Mouse (Mus musculus) gastrocnemius, adult 2 months (tissue): ENCODE measurements around the gene Mrtfa. TPM values are rescaled to one million over a fixed set of nuclear protein-coding genes. Genes with fewer than 3 reads are reported as not detected.
A peak's percentile ranks its signal among the peaks of the same experiment; 100 is the strongest.

Experiments used
- DNase-seq: peaks from one replicate; pipeline ENCODE4 v3.0.0; 2022
- H3K27ac ChIP-seq: fragments of 200-600 bp; 2 replicates; pipeline ENCODE4 v1.8.1; 2022; ENCODE audit warnings: mild to moderate bottlenecking
- H3K4me3 ChIP-seq: fragments of 200-600 bp; 2 replicates; pipeline ENCODE4 v1.8.1; 2022; ENCODE audit warnings: mild to moderate bottlenecking, moderate library complexity
- CTCF ChIP-seq: fragments of 200-600 bp; IDR thresholded peaks from 2 replicates; pipeline ENCODE4 v1.8.1; 2022; ENCODE audit warnings: antibody characterized with exemption, mild to moderate bottlenecking, moderate library complexity
- intact Hi-C: fragments of 180-260 bp; cut with DNase I; formaldehyde crosslinking; loops from one replicate; pipeline ENCODE4 v1.15.1; 2025
- total RNA-seq, 2 experiments: library from RNA; stranded (reverse); gene quantifications; 2 replicates each; pipeline ENCODE4 v1.2.3; 2021

Gene Mrtfa
- total RNA-seq, 2 experiments from 2014 or later, result 18.8 to 28.1 TPM

- TF ChIP-seq CTCF, result peak; percentile 76
- Histone ChIP-seq H3K27ac (peak overlapping the region; percentile 81), H3K4me3 (peak overlapping the region; percentile 40)
- intact Hi-C loops, result loop anchor here (2.0 kb wide), 1 partner anchor 22 kb away; no protein-coding TSS in a partner anchor
- peak; percentile 85 for DNase-seq
These were observed 148.2 kb downstream of the Mrtfa start for GRCm38 (mm10) chr15:81042276-81042931.

- Histone ChIP-seq H3K4me3 (no peak overlapping the region), H3K27ac (peak overlapping the region; percentile 81)
- no peak for TF ChIP-seq CTCF
- intact Hi-C loops, result loop anchor here (2.0 kb wide), 1 partner anchor 23 kb away; no protein-coding TSS in a partner anchor
- DNase-seq, result no peak
These were observed 148.8 kb downstream of the Mrtfa start for GRCm38 (mm10) chr15:81041767-81042166.

GRCm38 (mm10) chr15:81038419-81038818, 152.1 kb downstream of the Mrtfa start:
- peak overlapping the region; percentile 54 for H3K27ac ChIP-seq
- no peak for DNase-seq
- TF ChIP-seq CTCF, result no peak
- intact Hi-C loops, result no loop called here
- H3K4me3 ChIP-seq, result no peak overlapping the region

DNA sequence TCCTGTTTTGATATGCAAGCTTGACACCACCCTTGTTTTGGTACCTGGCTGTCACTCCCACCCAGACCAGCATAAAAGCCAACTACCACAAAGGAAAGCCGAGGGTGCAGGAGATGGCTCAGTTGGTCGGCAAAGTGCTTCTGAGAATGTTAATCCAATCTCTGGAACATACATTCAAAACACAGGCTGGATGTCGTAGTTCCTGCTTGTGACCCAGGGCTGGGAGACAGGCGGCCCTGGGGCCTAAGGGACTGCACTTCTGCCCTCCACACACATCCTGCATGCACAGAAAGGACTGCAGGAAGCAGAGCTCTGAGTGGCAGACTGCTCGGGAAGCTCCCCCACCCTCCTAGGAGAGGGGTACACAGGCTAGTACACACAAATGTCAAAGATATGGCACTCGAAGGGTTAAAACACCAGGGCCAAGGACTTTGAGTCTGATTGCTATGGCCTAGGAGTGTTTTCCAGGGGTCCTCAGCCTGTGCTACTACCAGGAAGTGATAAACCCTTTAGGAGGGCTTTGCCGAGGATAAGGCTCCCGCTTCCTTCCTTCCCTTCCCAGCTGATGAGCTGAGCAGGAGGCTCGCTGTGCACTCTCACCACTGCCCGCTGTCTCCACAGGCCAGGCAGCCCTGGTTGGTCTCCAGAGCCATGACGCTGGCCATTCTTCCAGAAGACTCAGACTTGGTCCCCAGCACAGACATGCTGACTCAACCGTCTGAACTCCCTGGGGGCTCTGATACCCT, 155.0 kb downstream of the Mrtfa start:
- no peak for TF ChIP-seq CTCF
- Histone ChIP-seq H3K4me3 (0 out of 2 replicates have a peak overlapping the region, but pooled peaks have one; percentile 4), H3K27ac (peak overlapping the region; percentile 88)
- no peak for DNase-seq
- intact Hi-C loops, result loop anchor here (2.0 kb wide), 1 partner anchor 29 kb away; no protein-coding TSS in a partner anchor

DNA sequence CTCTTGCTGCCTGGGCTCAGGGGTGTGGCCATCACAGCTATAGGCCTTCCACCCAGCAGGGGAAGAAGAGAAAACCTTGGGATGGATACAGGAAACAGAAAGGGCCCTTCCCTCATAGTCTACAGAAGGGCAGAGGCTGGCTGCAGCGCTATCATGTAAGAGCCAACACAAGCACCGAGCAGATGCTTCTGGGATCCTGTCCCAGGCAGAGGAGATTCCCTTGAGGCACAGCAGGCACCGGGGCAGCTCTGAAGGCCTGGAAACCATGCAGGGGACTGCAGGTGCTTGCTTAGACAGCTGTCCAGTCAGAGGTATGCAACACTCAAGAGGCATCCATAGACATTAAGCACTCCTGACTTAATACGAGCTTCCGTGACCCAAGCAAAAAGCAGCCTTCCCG, 156.4 kb downstream of the Mrtfa start:
- no peak for TF ChIP-seq CTCF
- peak; percentile 59 for DNase-seq
- no peak overlapping the region for H3K4me3 ChIP-seq
- peak overlapping the region; percentile 88 for H3K27ac ChIP-seq
- intact Hi-C loops, result loop anchor here (2.0 kb wide), 1 partner anchor 31 kb away; no protein-coding TSS in a partner anchor

- DNase-seq, result no peak
- intact Hi-C loops, result no loop called here
- no peak for TF ChIP-seq CTCF
- H3K4me3 ChIP-seq, result no peak overlapping the region
- peak overlapping the region; percentile 88 for H3K27ac ChIP-seq
These were observed 157.5 kb downstream of the Mrtfa start for GRCm38 (mm10) chr15:81032941-81033629.

GRCm38 (mm10) chr15:81031611-81032010, 158.9 kb downstream of the Mrtfa start:
- intact Hi-C loops, result no loop called here
- TF ChIP-seq CTCF, result no peak
- peak; percentile 83 for DNase-seq

DNA sequence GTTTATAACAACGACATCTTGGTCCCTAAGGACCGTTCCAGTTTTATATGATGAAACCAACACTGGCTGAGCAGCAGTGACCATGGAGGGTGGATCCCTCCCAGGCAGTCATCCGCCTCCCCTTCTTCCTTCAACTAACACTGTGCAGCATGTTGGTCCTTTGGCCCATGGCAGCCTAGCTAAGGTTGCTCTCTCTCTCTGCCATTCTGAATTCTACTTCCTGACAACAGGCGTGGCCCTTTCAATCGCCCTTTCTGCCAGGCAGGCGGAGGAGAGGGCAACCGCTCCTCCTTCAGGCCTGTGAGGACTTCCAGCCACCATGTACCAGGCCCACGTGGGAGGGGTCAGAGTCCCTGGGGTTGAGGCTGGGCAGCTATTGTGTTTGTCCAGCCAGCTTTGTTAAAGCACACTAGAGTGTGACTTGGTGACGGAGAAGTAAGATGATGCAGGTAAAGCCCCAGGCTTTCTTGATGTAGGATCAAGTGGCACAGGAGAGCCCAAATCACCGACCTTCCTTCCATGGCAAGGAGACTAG, 159.6 kb downstream of the Mrtfa start:
- intact Hi-C loops, result no loop called here
- Histone ChIP-seq H3K27ac (peak overlapping the region; percentile 88), H3K4me3 (0 out of 2 replicates have a peak overlapping the region, but pooled peaks have one; percentile 4)
- no peak for TF ChIP-seq CTCF
- no peak for DNase-seq

More at GRCm38 (mm10) chr15:81031611-81032010, 158.9 kb downstream of the Mrtfa start:
- H3K4me3 ChIP-seq, result no peak overlapping the region
- H3K27ac ChIP-seq, result peak overlapping the region; percentile 88

- TF ChIP-seq CTCF, result peak; percentile 99; the same call in 1 of the 2 replicates
- no peak overlapping the region; the same call in 1 of the 2 replicates for H3K4me3 ChIP-seq
- intact Hi-C loops, result loop anchor here (1.0 kb wide), 3 partner anchors 22 to 172 kb away; no protein-coding TSS in a partner anchor
- peak; percentile 84 for DNase-seq
- peak overlapping the region; percentile 76 for H3K27ac ChIP-seq
These were observed 163.0 kb downstream of the Mrtfa start for GRCm38 (mm10) chr15:81027378-81028173.

- TF ChIP-seq CTCF, result no peak
- DNase-seq, result no peak
- Histone ChIP-seq H3K4me3 (0 out of 2 replicates have a peak overlapping the region, but pooled peaks have one; percentile 7), H3K27ac (peak overlapping the region; percentile 76)
- intact Hi-C loops, result loop anchor here (1.0 kb wide), 3 partner anchors 22 to 172 kb away; no protein-coding TSS in a partner anchor
These were observed 163.7 kb downstream of the Mrtfa start for GRCm38 (mm10) chr15:81026901-81027300.

DNA sequence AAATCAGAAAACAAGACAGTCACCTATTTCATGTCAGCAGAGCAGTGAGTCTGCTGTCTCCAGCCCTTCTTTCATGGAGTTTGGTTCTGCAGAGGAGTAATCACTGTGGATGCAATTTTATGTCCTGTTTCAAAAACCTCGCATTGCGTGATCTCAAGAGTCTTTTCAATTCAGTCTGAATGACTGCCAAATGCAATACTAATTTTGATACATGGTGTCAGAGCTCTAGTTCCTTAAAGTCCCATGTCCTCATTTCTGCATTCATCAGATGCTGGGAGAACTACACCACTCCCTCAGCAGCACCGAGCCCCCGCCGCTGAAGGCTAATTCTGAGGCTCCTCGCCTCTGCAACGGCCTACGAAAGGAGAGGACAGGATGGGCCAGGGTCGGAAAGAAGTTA, 166.7 kb downstream of the Mrtfa start:
- intact Hi-C loops, result no loop called here

More for the DNA sequence above, 166.7 kb downstream of the Mrtfa start:
- Histone ChIP-seq H3K4me3 (no peak overlapping the region), H3K27ac (no peak overlapping the region; the same call in 1 of the 2 replicates)
- no peak for TF ChIP-seq CTCF
- no peak for DNase-seq
